Mouse (Mus musculus) ES-Bruce4 (cell line): ENCODE results near the gene Atf1. TPM values are rescaled to one million over a fixed set of nuclear protein-coding genes. Genes with fewer than 3 reads are reported as not detected.

Source experiments
- H3K27ac ChIP-seq: 2 replicates; pipeline ENCODE4 v1.5.1; 2012; ENCODE audit warnings: low read length, inconsistent platforms; ENCODE audit not compliant: insufficient read depth
- H3K27me3 ChIP-seq: 2 replicates; pipeline ENCODE4 v1.6.1; 2012; ENCODE audit warnings: mild to moderate bottlenecking, low read length, inconsistent platforms; ENCODE audit not compliant: control insufficient read depth, poor library complexity, insufficient read depth, severe bottlenecking
- H3K36me3 ChIP-seq: 2 replicates; pipeline ENCODE4 v1.6.1; 2012; ENCODE audit warnings: inconsistent platforms, mild to moderate bottlenecking, low read length, moderate library complexity; ENCODE audit not compliant: control insufficient read depth, poor library complexity, insufficient read depth, severe bottlenecking
- H3K4me1 ChIP-seq: one replicate; pipeline ENCODE4 v1.8.1; 2011; ENCODE audit warnings: low read length; ENCODE audit not compliant: control insufficient read depth, insufficient read depth
- H3K4me3 ChIP-seq: 2 replicates; pipeline ENCODE4 v1.5.1; 2011; ENCODE audit warnings: low read depth, mild to moderate bottlenecking, low read length
- H3K9ac ChIP-seq: 2 replicates; pipeline ENCODE4 v1.6.1; 2012; ENCODE audit warnings: low read depth, mild to moderate bottlenecking, inconsistent platforms; ENCODE audit not compliant: poor library complexity, severe bottlenecking
- H3K9me3 ChIP-seq: replicated peaks from 2 replicates; pipeline ENCODE4 v1.6.1; 2012; ENCODE audit warnings: mild to moderate bottlenecking, low read length, inconsistent platforms; ENCODE audit not compliant: control insufficient read depth, poor library complexity, insufficient read depth, severe bottlenecking
- CTCF ChIP-seq: IDR thresholded peaks from one replicate; pipeline ENCODE4 v1.8.1; 2011; ENCODE audit warnings: low read depth, low read length
- EP300 ChIP-seq: IDR thresholded peaks from 2 replicates; pipeline ENCODE4 v1.6.1; 2011; ENCODE audit warnings: low read depth, low read length; ENCODE audit not compliant: insufficient read depth
- POLR2A ChIP-seq: IDR thresholded peaks from one replicate; pipeline ENCODE4 v1.8.1; 2011; ENCODE audit warnings: low read length; ENCODE audit not compliant: insufficient read depth
- polyA plus RNA-seq: library from polyadenylated mRNA; stranded (reverse); fragments of >200 nt; gene quantifications from 2 replicates; pipeline ENCODE4 v1.2.4, GENCODE M21; 2011; ENCODE audit warnings: low read depth; ENCODE audit not compliant: missing spikeins, insufficient read depth, insufficient read length

The Atf1 gene
- polyA plus RNA-seq, 1 experiment: 55.8 TPM

DNA sequence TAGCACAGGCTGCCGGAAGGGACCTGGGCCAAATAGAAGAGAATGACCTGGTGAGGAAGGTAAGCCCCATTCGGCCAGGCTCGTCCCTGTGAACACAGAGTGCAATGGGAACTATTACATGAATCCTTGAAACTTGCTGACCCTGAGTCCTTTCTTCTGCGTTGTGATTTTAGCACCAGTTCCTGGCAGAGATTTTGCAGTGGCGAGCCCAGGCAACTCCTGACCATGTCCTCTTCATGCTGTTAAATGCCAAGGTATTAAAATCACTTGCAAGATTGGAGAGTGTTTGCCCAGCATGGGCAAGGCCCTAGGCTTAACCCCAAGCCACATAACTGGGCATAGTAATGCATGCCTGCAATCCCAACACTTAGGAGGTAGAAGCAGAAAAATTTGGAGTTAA is 37.5 kb upstream of the Atf1 start:
- Histone ChIP-seq H3K4me1 (no peaks in the 10 kb centered on the region), H3K9me3 (no peaks in the 10 kb centered on the region), H3K27ac (no peak overlapping the region), H3K4me3 (no peak overlapping the region), H3K9ac (no peak overlapping the region), H3K27me3 (no peaks in the 10 kb centered on the region), H3K36me3 (peaks cover 3% of the 10 kb centered on the region)
- TF ChIP-seq CTCF: no peak
- no peak for TF ChIP-seq EP300
- no peak for TF ChIP-seq POLR2A

- H3K9me3 ChIP-seq: no peaks in the 10 kb centered on the region
- H3K27me3 ChIP-seq: no peaks in the 10 kb centered on the region
- H3K4me1 ChIP-seq: no peaks in the 10 kb centered on the region
- no peak overlapping the region for H3K4me3 ChIP-seq
- no peak overlapping the region for H3K27ac ChIP-seq
- H3K36me3 ChIP-seq: no peaks in the 10 kb centered on the region
- TF ChIP-seq EP300: no peak
- no peak for TF ChIP-seq POLR2A
- TF ChIP-seq CTCF: no peak
- H3K9ac ChIP-seq: no peak overlapping the region
These were observed 28.5 kb upstream of the Atf1 start for GRCm38 (mm10) chr15:100198983-100199745.

- 0 out of 2 replicates have a peak, but pooled peaks cover under 1% of the 10 kb centered on the region for H3K36me3 ChIP-seq
These were observed 27.8 kb upstream of the Atf1 start for GRCm38 (mm10) chr15:100199790-100200189.

DNA sequence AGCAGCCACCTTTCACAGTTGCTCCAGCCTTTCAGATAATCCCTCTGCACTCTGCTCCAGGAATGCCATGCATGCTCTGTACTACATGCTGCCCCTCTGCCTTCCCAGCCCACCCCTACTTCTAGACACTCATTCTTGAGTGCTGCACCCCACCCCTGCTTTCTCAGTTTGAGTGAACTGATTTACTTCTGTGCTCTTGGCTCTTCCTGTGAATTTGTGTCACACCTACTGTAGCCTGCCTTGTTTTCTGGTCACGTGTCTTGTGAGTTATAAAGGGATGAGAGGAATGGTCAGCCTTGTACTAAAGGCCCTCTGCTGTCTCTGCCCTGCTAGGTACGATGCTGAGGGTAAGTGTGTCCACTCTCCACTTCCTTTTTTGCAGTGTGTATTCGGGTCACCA is 25.8 kb upstream of the Atf1 start:
- no peaks in the 10 kb centered on the region for H3K4me1 ChIP-seq
- no peak overlapping the region for H3K27ac ChIP-seq
- TF ChIP-seq EP300: no peak
- no peak for TF ChIP-seq CTCF
- no peak for TF ChIP-seq POLR2A
- H3K9me3 ChIP-seq: no peaks in the 10 kb centered on the region
- no peak overlapping the region for H3K9ac ChIP-seq
- no peak overlapping the region for H3K4me3 ChIP-seq
- H3K27me3 ChIP-seq: no peaks in the 10 kb centered on the region
- 0 out of 2 replicates have a peak, but pooled peaks cover 2% of the 10 kb centered on the region for H3K36me3 ChIP-seq

More at GRCm38 (mm10) chr15:100199790-100200189, 27.8 kb upstream of the Atf1 start:
- Histone ChIP-seq H3K9me3 (no peaks in the 10 kb centered on the region), H3K27me3 (no peaks in the 10 kb centered on the region), H3K4me3 (no peak overlapping the region), H3K4me1 (no peaks in the 10 kb centered on the region), H3K27ac (no peak overlapping the region), H3K9ac (no peak overlapping the region)
- TF ChIP-seq CTCF: no peak
- TF ChIP-seq POLR2A: no peak

DNA sequence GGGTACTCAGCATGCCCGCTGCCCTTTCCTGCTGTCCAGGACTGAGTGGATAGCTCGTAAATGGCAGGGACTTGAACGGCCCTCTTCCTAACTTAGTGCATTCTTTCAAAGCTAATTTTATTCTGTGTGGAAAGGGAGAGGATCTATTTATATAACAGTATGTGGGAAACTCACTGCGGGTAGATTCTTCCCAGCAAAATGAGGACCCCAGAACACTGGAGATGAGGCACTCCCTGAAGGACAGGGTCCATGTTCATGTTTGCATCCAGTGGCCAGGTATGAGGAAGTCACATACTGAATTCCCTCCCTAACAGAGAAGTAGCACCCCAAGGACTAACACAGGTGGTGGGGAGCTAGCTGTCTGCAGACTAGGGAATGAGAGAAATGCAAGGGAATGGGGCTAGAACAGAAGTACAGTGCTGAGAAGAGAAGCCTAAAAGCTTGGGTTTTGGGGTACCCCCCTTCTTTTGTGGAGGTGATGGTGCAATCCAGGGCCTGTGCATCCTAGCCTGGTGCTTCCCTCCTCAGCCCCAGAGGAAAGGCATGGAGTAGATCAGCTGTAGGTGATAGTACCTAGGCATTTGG is 25.1 kb upstream of the Atf1 start:
- no peaks in the 10 kb centered on the region for H3K9me3 ChIP-seq
- 0 out of 2 replicates have a peak, but pooled peaks cover 2% of the 10 kb centered on the region for H3K36me3 ChIP-seq
- no peaks in the 10 kb centered on the region for H3K4me1 ChIP-seq
- no peaks in the 10 kb centered on the region for H3K27me3 ChIP-seq
- H3K27ac ChIP-seq: no peak overlapping the region
- no peak overlapping the region for H3K4me3 ChIP-seq
- no peak for TF ChIP-seq EP300
- TF ChIP-seq CTCF: no peak
- TF ChIP-seq POLR2A: no peak
- no peak overlapping the region for H3K9ac ChIP-seq

- Histone ChIP-seq H3K4me1 (no peaks in the 10 kb centered on the region), H3K36me3 (0 out of 2 replicates have a peak, but pooled peaks cover 2% of the 10 kb centered on the region), H3K4me3 (no peak overlapping the region), H3K27ac (no peak overlapping the region), H3K27me3 (no peaks in the 10 kb centered on the region), H3K9me3 (no peaks in the 10 kb centered on the region), H3K9ac (no peak overlapping the region)
- no peak for TF ChIP-seq EP300
- no peak for TF ChIP-seq CTCF
- TF ChIP-seq POLR2A: no peak
These were observed 23.0 kb upstream of the Atf1 start for GRCm38 (mm10) chr15:100204574-100204973.
